In the genomic region with DNA sequence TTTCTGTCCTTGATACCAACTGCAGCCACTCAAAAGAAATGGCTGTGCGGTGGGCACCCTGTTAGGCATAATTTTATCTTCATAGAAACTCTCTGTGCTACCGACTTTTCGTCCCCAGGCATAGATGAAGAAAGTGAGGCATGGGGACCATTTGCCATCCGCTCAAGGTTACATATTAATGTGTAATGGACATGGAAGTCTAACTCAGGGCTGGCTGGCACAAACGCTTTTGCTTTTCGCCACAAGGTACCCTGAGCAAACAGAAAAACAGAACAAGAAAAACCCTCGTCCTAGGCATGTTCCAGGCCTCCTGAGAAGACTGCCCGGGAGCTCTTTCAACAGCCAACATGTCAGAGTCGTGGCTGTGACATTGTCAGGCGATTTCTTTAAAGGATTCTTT, we compare ENCODE assay signal across 17 mouse cellular contexts.
"Had no signal": no experiment of that assay in that cellular context is flagged by ENCODE, and none has a peak within 500 bp of the region (broad histone marks: within the 10 kb centered on the region; RNA-seq: fewer than 3 reads in every experiment).

No protein-coding gene starts in this region.

- H3K4me1 ChIP-seq: limb, embryonic 15.5 days; neural tube, embryonic 13.5 days had no signal

- H3K9me3 ChIP-seq: limb, embryonic 15.5 days; midbrain, embryonic 15.5 days; neural tube, embryonic 13.5 days had no signal

- H3K4me3 ChIP-seq: limb, embryonic 15.5 days; midbrain, embryonic 15.5 days; neural tube, embryonic 13.5 days had no signal

- H3K36me3 ChIP-seq: limb, embryonic 15.5 days; midbrain, embryonic 15.5 days; neural tube, embryonic 13.5 days had no signal

- DNase-seq: layer of hippocampus, adult 9-11 months; layer of hippocampus, postnatal 36 days; lung, embryonic 14.5 days; lung, postnatal 10 days; lung, postnatal 4 days; retina, postnatal 1 day; right cerebral cortex, postnatal 4 days; spleen, adult 18-20 months; thymus, adult 18-20 months; thymus, postnatal 14 days had no signal

- H3K4me2 ChIP-seq: limb, embryonic 15.5 days; lung, embryonic 14.5 days; midbrain, embryonic 11.5 days; midbrain, embryonic 15.5 days; neural tube, embryonic 13.5 days had no signal

- H3K27me3 ChIP-seq: limb, embryonic 15.5 days; midbrain, embryonic 15.5 days; neural tube, embryonic 13.5 days had no signal

- ATAC-seq: hindbrain, embryonic 16.5 days; inflammation-experienced regulatory T-cells, adult 6 months; midbrain, embryonic 15.5 days had no signal

- H3K27ac ChIP-seq: kidney, postnatal 0 days; limb, embryonic 15.5 days; midbrain, embryonic 15.5 days; neural tube, embryonic 13.5 days had no signal

- H3K9ac ChIP-seq: limb, embryonic 15.5 days; lung, embryonic 14.5 days; midbrain, embryonic 15.5 days; neural tube, embryonic 13.5 days had no signal
